Mouse (Mus musculus) testis, adult 2 months (tissue): ENCODE results near the gene 2810408A11Rik. TPM values are rescaled to one million over a fixed set of nuclear protein-coding genes. Genes with fewer than 3 reads are reported as not detected.

ENCODE experiments used
- H3K27ac ChIP-seq: fragments of 200-500 bp; 2 replicates; pipeline ENCODE4 v1.5.1; 2012; ENCODE audit warnings: low read depth, low read length; ENCODE audit not compliant: control insufficient read depth, insufficient read depth
- H3K27me3 ChIP-seq: fragments of 200-500 bp; 2 replicates; pipeline ENCODE4 v1.6.1; 2012; ENCODE audit warnings: mild to moderate bottlenecking, low read length, moderate library complexity; ENCODE audit not compliant: control insufficient read depth, insufficient read depth
- H3K36me3 ChIP-seq: fragments of 200-500 bp; 2 replicates; pipeline ENCODE4 v1.6.1; 2012; ENCODE audit warnings: mild to moderate bottlenecking, low read length; ENCODE audit not compliant: control insufficient read depth, insufficient read depth
- H3K4me1 ChIP-seq: fragments of 200-500 bp; 2 replicates; pipeline ENCODE4 v1.6.1; 2012; ENCODE audit warnings: low read length; ENCODE audit not compliant: control insufficient read depth, insufficient read depth
- H3K4me3 ChIP-seq: fragments of 200-500 bp; 2 replicates; pipeline ENCODE4 v1.5.1; 2012; ENCODE audit warnings: low read depth, mild to moderate bottlenecking, low read length, moderate library complexity, mixed read lengths; ENCODE audit not compliant: control insufficient read depth
- CTCF ChIP-seq: fragments of 200-500 bp; IDR thresholded peaks from 2 replicates; pipeline ENCODE4 v1.5.1; 2012; ENCODE audit warnings: low read depth, mild to moderate bottlenecking, inconsistent platforms, low read length, moderate library complexity; ENCODE audit not compliant: control insufficient read depth, insufficient read depth, insufficient replicate concordance
- POLR2A ChIP-seq: fragments of 200-500 bp; IDR thresholded peaks from 2 replicates; pipeline ENCODE4 v1.6.1; 2012; ENCODE audit warnings: low read depth, mild to moderate bottlenecking, inconsistent platforms, low read length, moderate library complexity; ENCODE audit not compliant: control insufficient read depth
- polyA plus RNA-seq: library from polyadenylated mRNA; depleted of rRNA; stranded (reverse); fragments of >200 nt; gene quantifications from 2 replicates; pipeline ENCODE4 v1.2.3, GENCODE M21; 2012

2810408A11Rik gene
- polyA plus RNA-seq, 1 experiment: 125 TPM

- TF ChIP-seq POLR2A (no peak), CTCF (no peak)
Measured at GRCm38 (mm10) chr11:69910781-69911560, 10.2 kb upstream of the 2810408A11Rik start.

GRCm38 (mm10) chr11:69910177-69910576 is 9.4 kb upstream of the 2810408A11Rik start:
- Histone ChIP-seq H3K4me3 (no peak overlapping the region), H3K4me1 (peaks cover 10% of the 10 kb centered on the region), H3K27me3 (no peaks in the 10 kb centered on the region), H3K27ac (no peak overlapping the region), H3K36me3 (peaks cover 6% of the 10 kb centered on the region)
- TF ChIP-seq CTCF (no peak), POLR2A (no peak)

More at GRCm38 (mm10) chr11:69910781-69911560, 10.2 kb upstream of the 2810408A11Rik start:
- H3K27me3 ChIP-seq: no peaks in the 10 kb centered on the region
- H3K4me1 ChIP-seq: peaks cover 10% of the 10 kb centered on the region
- H3K36me3 ChIP-seq: peaks cover 6% of the 10 kb centered on the region
- no peak overlapping the region for H3K27ac ChIP-seq
- H3K4me3 ChIP-seq: no peak overlapping the region

- TF ChIP-seq CTCF (no peak), POLR2A (no peak)
- H3K36me3 ChIP-seq: peaks cover 6% of the 10 kb centered on the region
- no peak overlapping the region for H3K27ac ChIP-seq
- no peaks in the 10 kb centered on the region for H3K27me3 ChIP-seq
- no peak overlapping the region for H3K4me3 ChIP-seq
- peaks cover 5% of the 10 kb centered on the region for H3K4me1 ChIP-seq
Measured at GRCm38 (mm10) chr11:69909174-69909573, 8.4 kb upstream of the 2810408A11Rik start.

- Histone ChIP-seq H3K4me1 (peaks cover 5% of the 10 kb centered on the region), H3K4me3 (no peak overlapping the region), H3K36me3 (peaks cover 6% of the 10 kb centered on the region), H3K27me3 (no peaks in the 10 kb centered on the region), H3K27ac (no peak overlapping the region)
- no peak for TF ChIP-seq POLR2A
Measured at GRCm38 (mm10) chr11:69908645-69909044, 7.9 kb upstream of the 2810408A11Rik start.

GRCm38 (mm10) chr11:69904311-69904710 is 3.5 kb upstream of the 2810408A11Rik start:
- Histone ChIP-seq H3K27me3 (no peaks in the 10 kb centered on the region), H3K4me1 (peaks cover 6% of the 10 kb centered on the region), H3K4me3 (no peak overlapping the region), H3K27ac (no peak overlapping the region), H3K36me3 (peaks cover 4% of the 10 kb centered on the region)
- TF ChIP-seq CTCF: no peak
- no peak for TF ChIP-seq POLR2A

GRCm38 (mm10) chr11:69902972-69903371 is 2.2 kb upstream of the 2810408A11Rik start:
- no peaks in the 10 kb centered on the region for H3K27me3 ChIP-seq
- H3K27ac ChIP-seq: no peak overlapping the region
- peaks cover 4% of the 10 kb centered on the region for H3K36me3 ChIP-seq
- H3K4me3 ChIP-seq: peak overlapping the region; percentile 83
- TF ChIP-seq CTCF (no peak), POLR2A (no peak)
- peaks cover 6% of the 10 kb centered on the region for H3K4me1 ChIP-seq

- TF ChIP-seq CTCF (no peak), POLR2A (no peak)
- Histone ChIP-seq H3K4me1 (peaks cover 6% of the 10 kb centered on the region), H3K36me3 (peaks cover 1% of the 10 kb centered on the region), H3K4me3 (peak overlapping the region; percentile 83), H3K27me3 (no peaks in the 10 kb centered on the region), H3K27ac (peak overlapping the region; percentile 21)
Measured at GRCm38 (mm10) chr11:69901993-69902392, 1.2 kb upstream of the 2810408A11Rik start.

GRCm38 (mm10) chr11:69901406-69901846 is 639 bp upstream of the 2810408A11Rik start:
- no peaks in the 10 kb centered on the region for H3K27me3 ChIP-seq
- H3K27ac ChIP-seq: peak overlapping the region; percentile 90
- peak overlapping the region; percentile 83 for H3K4me3 ChIP-seq
- no peak for TF ChIP-seq CTCF
- TF ChIP-seq POLR2A: peak; percentile 80
- H3K4me1 ChIP-seq: peaks cover 6% of the 10 kb centered on the region
- no peaks in the 10 kb centered on the region; the same call in none of the 2 replicates for H3K36me3 ChIP-seq
